Mouse (Mus musculus) left cerebral cortex, postnatal 4 days (tissue): ENCODE results near the gene Tceal3. TPM values are rescaled to one million over a fixed set of nuclear protein-coding genes. Genes with fewer than 3 reads are reported as not detected.
"Not testable (repeated sequence)": the region's sequence is repeated elsewhere in the genome, so short reads cannot be mapped to it uniquely, and the experiment has no call there.

Source experiments
- DNase-seq: peaks from one replicate; pipeline ENCODE4 v3.0.0-alpha.2; 2022
- intact Hi-C: fragments of 180-260 bp; cut with DNase I; formaldehyde crosslinking; loops from one replicate; pipeline ENCODE4 v1.15.1; 2025
- total RNA-seq, 2 experiments: library from RNA; stranded (reverse); gene quantifications; 2 replicates each; pipeline ENCODE4 v1.2.3; 2021

Tceal3 gene
- total RNA-seq = 100 to 1,000 TPM in 1 of 2 experiments, 10 to 100 TPM in 1; 93.6 to 101 TPM

GRCm38 (mm10) chrX:136590199-136590896 is at the start of gene Tceal3:
TSS of gene Tceal3 (plus strand) at chrX:136590842.
- intact Hi-C loops = no loop called here
- DNase-seq = peak; percentile 55

- intact Hi-C loops, DNase-seq: not testable (repeated sequence)
Observed at GRCm38 (mm10) chrX:136543956-136544355, 46.7 kb upstream of the Tceal3 start, which contains the start of gene Kir3dl2. TSS of gene Kir3dl2 (minus strand) at chrX:136544056.

GRCm38 (mm10) chrX:136569094-136569493 is 21.5 kb upstream of the Tceal3 start:
- DNase-seq, intact Hi-C loops: not testable (repeated sequence)

GRCm38 (mm10) chrX:136584617-136585016 is 6.0 kb upstream of the Tceal3 start:
- intact Hi-C loops = no loop called here
- no peak for DNase-seq

GRCm38 (mm10) chrX:136590897-136591257 is 235 bp downstream of the Tceal3 start:
- intact Hi-C loops = no loop called here
- no peak for DNase-seq

- intact Hi-C loops = no loop called here
- DNase-seq = peak; percentile 31
Observed at GRCm38 (mm10) chrX:136599416-136599815, 8.8 kb downstream of the Tceal3 start.

GRCm38 (mm10) chrX:136606951-136607350 is 16.3 kb downstream of the Tceal3 start:
- no peak for DNase-seq
- intact Hi-C loops = no loop called here

- intact Hi-C loops = no loop called here
- DNase-seq = no peak
Observed at GRCm38 (mm10) chrX:136607395-136607794, 16.8 kb downstream of the Tceal3 start.

GRCm38 (mm10) chrX:136611346-136611745 is 20.7 kb downstream of the Tceal3 start:
- no peak for DNase-seq
- intact Hi-C loops = no loop called here

GRCm38 (mm10) chrX:136615889-136616288 is 25.2 kb downstream of the Tceal3 start:
- intact Hi-C loops, DNase-seq: not testable (repeated sequence)

GRCm38 (mm10) chrX:136624905-136625569 is 34.4 kb downstream of the Tceal3 start:
- DNase-seq = peak; percentile 4
- intact Hi-C loops = loop anchor here (10.0 kb wide), 1 partner anchor 110 kb away; no protein-coding TSS in a partner anchor

GRCm38 (mm10) chrX:136625959-136626358 is 35.3 kb downstream of the Tceal3 start:
- intact Hi-C loops = loop anchor here (10.0 kb wide), 1 partner anchor 109 kb away; no protein-coding TSS in a partner anchor
- DNase-seq = no peak

GRCm38 (mm10) chrX:136635116-136635515 is 44.5 kb downstream of the Tceal3 start:
- DNase-seq = no peak
- intact Hi-C loops = no loop called here

- DNase-seq = peak; percentile 2
- intact Hi-C loops = no loop called here
Observed at GRCm38 (mm10) chrX:136639754-136640153, 49.1 kb downstream of the Tceal3 start.

- intact Hi-C loops, DNase-seq: not testable (repeated sequence)
Observed at GRCm38 (mm10) chrX:136645857-136646256, 55.2 kb downstream of the Tceal3 start.

- intact Hi-C loops = no loop called here
- peak; percentile 58 for DNase-seq
Observed at GRCm38 (mm10) chrX:136666281-136666706, 75.7 kb downstream of the Tceal3 start.

- DNase-seq = peak; percentile 23
- intact Hi-C loops = not testable (repeated sequence)
Observed at GRCm38 (mm10) chrX:136666762-136667464, 76.3 kb downstream of the Tceal3 start.

GRCm38 (mm10) chrX:136668794-136669193 is 78.2 kb downstream of the Tceal3 start:
- intact Hi-C loops = no loop called here
- DNase-seq = no peak

- intact Hi-C loops = no loop called here
- DNase-seq = no peak
Observed at GRCm38 (mm10) chrX:136680989-136681388, 90.3 kb downstream of the Tceal3 start.

GRCm38 (mm10) chrX:136691606-136692293 is 101.1 kb downstream of the Tceal3 start:
- DNase-seq, intact Hi-C loops: not testable (repeated sequence)

- intact Hi-C loops = no loop called here
- DNase-seq = no peak
Observed at GRCm38 (mm10) chrX:136692294-136692675, 101.6 kb downstream of the Tceal3 start.
